Mouse (Mus musculus): Measurements from ENCODE around the gene Klhl7. TPM values are rescaled to one million over a fixed set of nuclear protein-coding genes. Genes with fewer than 3 reads are reported as not detected.

The Klhl7 gene
- polyA plus RNA-seq, 1 experiment from 2014 or later, result 46.6 TPM

DNA sequence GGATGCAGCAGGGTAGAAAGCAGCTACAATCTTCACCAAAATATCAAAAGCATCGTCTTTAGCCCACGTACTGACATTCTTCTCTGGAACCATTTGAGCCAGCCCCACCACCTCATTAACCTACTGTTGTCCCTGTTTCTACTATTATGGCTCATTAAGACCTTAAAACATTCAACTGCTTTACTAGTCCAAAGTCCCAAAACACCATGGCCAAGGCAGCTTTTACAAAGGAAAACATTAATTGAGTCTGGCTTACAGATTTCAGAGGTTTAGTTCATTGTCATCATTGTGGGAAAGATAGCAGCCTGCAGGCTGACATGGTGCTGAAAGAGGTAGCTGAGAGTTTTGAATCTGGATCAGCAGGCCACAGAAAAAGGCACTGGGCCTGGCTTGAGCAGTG lies 3.4 kb downstream of the Klhl7 start:
- H3K4me2 ChIP-seq (ENCODE audit: low read length), result no peak overlapping the region
- DNase-seq (ENCODE audit: low spot score), result no peak
- WGBS, result 75% methylated on average over 2 of the region's 2 CpGs
- H3K27me3 ChIP-seq (replicated peaks; ENCODE audit: control insufficient read depth, insufficient read depth, low read length), result no peaks in the 10 kb centered on the region
- no peaks in the 10 kb centered on the region for H3K9me3 ChIP-seq (ENCODE audit: control insufficient read depth, low read length)
- H3K36me3 ChIP-seq (ENCODE audit: control insufficient read depth, insufficient read depth, low read length), result no peaks in the 10 kb centered on the region
- ATAC-seq (replicated peaks; ENCODE audit: low FRiP score, low TSS enrichment, low read depth), result no peak
- peaks cover 3% of the 10 kb centered on the region; the same call in 1 of the 2 replicates for H3K4me1 ChIP-seq (replicated peaks; ENCODE audit: control insufficient read depth, insufficient read depth, low read length)
- no peak overlapping the region for H3K9ac ChIP-seq (ENCODE audit: low read length)
- H3K4me3 ChIP-seq (ENCODE audit: low read depth, low read length), result no peak overlapping the region
- H3K27ac ChIP-seq (ENCODE audit: low read depth), result no peak overlapping the region

DNA sequence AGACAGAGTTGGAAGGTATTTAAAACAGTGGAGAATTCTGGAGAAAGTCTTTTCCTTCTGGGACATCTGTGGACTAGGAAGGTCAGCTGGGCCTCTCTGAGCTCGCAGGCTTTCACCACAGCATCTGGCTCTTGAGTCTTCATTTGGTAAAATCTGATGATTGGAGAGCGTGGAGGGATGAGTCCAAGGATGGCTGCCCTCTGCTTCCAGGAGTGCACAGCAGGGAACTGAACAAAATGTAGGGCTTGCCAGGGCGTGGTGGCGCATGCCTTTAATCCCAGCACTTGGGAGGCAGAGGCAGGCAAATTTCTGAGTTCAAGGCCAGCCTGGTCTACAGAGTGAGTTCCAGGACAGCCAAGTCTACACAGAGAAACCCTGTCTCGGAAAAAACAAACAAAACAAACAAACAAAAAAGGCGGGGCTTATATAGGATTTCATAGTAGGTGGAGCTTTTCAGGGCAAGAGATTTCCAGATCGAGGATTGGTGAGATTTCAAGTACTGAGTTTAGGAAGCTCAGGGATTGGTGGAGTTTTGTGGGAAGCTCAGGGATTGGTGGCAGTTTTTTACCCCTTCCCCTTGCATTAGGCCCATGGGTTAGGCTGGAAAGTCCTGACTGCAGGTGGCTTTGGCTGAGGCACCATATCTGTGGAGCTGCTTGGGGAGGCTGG lies 6.8 kb downstream of the Klhl7 start:
- no peak overlapping the region for H3K9ac ChIP-seq (ENCODE audit: low read length)
- no peaks in the 10 kb centered on the region for H3K4me1 ChIP-seq (replicated peaks; ENCODE audit: control insufficient read depth, insufficient read depth, low read length)
- no peak overlapping the region for H3K4me3 ChIP-seq (ENCODE audit: low read depth, low read length)
- H3K4me2 ChIP-seq (ENCODE audit: low read length), result no peak overlapping the region
- ATAC-seq (replicated peaks; ENCODE audit: low FRiP score, low TSS enrichment, low read depth) (no peak), DNase-seq (ENCODE audit: low spot score) (no peak)
- H3K36me3 ChIP-seq (ENCODE audit: control insufficient read depth, insufficient read depth, low read length), result no peaks in the 10 kb centered on the region; the same call in 1 of the 2 replicates
- no peaks in the 10 kb centered on the region for H3K27me3 ChIP-seq (replicated peaks; ENCODE audit: control insufficient read depth, insufficient read depth, low read length)
- H3K27ac ChIP-seq (ENCODE audit: low read depth), result no peak overlapping the region
- no peaks in the 10 kb centered on the region for H3K9me3 ChIP-seq (ENCODE audit: control insufficient read depth, low read length)
- WGBS, result 91% methylated on average over 7 of the region's 7 CpGs

DNA sequence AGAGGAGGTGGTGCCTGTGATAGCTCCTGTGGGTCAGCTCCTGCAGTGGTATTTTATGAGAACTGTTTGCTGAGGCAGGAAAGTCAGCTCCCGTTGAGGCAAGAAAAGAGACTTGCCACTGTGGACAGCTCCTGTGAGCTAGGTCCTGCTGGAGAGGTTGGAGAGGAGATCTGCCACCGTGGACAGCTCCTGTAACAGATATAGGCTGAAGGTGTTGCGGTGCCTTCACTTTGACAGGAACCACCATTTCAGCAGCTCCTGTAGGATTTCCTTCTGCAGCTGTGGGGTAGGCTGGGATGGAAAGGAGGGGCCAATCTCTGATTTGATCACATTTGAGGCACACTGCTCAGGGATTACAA lies 7.3 kb downstream of the Klhl7 start:
- Histone ChIP-seq H3K4me2 (ENCODE audit: low read length) (no peak overlapping the region), H3K27ac (ENCODE audit: low read depth) (no peak overlapping the region), H3K36me3 (ENCODE audit: control insufficient read depth, insufficient read depth, low read length) (no peaks in the 10 kb centered on the region; the same call in 1 of the 2 replicates), H3K4me1 (replicated peaks; ENCODE audit: control insufficient read depth, insufficient read depth, low read length) (no peaks in the 10 kb centered on the region), H3K27me3 (replicated peaks; ENCODE audit: control insufficient read depth, insufficient read depth, low read length) (no peaks in the 10 kb centered on the region), H3K9ac (ENCODE audit: low read length) (no peak overlapping the region), H3K4me3 (ENCODE audit: low read depth, low read length) (no peak overlapping the region), H3K9me3 (ENCODE audit: control insufficient read depth, low read length) (no peaks in the 10 kb centered on the region)
- no peak for DNase-seq (ENCODE audit: low spot score)
- ATAC-seq (replicated peaks; ENCODE audit: low FRiP score, low TSS enrichment, low read depth), result no peak
- WGBS, result 67% methylated on average over 3 of the region's 3 CpGs

DNA sequence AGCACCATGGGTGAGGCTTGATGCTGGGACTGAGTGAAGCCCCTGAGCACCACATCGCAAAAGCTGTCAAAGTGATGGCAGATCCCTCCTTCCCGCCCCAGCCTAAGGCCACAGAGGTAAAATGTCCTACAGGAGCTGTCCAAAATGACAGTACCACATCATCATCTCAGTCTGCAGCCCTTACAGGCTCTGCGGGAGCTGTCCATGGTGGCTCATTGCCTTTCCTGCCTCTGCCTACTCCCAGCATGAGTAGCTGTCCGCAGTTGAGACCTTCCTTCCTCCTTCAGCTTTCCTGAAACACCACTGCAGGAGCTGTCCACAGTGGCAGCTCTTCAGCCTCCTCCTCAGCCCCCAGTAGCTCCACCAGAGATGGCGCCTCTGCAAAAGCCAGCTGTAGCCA lies 9.7 kb downstream of the Klhl7 start:
- H3K27me3 ChIP-seq (replicated peaks; ENCODE audit: control insufficient read depth, insufficient read depth, low read length), result no peaks in the 10 kb centered on the region
- no peaks in the 10 kb centered on the region for H3K4me1 ChIP-seq (replicated peaks; ENCODE audit: control insufficient read depth, insufficient read depth, low read length)
- H3K9me3 ChIP-seq (ENCODE audit: control insufficient read depth, low read length), result no peaks in the 10 kb centered on the region
- WGBS, result 78% methylated on average over 5 of the region's 5 CpGs
- H3K36me3 ChIP-seq (ENCODE audit: control insufficient read depth, insufficient read depth, low read length), result no peaks in the 10 kb centered on the region; the same call in 1 of the 2 replicates
- no peak overlapping the region for H3K4me3 ChIP-seq (ENCODE audit: low read depth, low read length)
- no peak for ATAC-seq (replicated peaks; ENCODE audit: low FRiP score, low TSS enrichment, low read depth)
- H3K4me2 ChIP-seq (ENCODE audit: low read length), result no peak overlapping the region
- H3K27ac ChIP-seq (ENCODE audit: low read depth), result no peak overlapping the region
- no peak overlapping the region for H3K9ac ChIP-seq (ENCODE audit: low read length)
- peak; percentile 66 for DNase-seq (ENCODE audit: low spot score)

DNA sequence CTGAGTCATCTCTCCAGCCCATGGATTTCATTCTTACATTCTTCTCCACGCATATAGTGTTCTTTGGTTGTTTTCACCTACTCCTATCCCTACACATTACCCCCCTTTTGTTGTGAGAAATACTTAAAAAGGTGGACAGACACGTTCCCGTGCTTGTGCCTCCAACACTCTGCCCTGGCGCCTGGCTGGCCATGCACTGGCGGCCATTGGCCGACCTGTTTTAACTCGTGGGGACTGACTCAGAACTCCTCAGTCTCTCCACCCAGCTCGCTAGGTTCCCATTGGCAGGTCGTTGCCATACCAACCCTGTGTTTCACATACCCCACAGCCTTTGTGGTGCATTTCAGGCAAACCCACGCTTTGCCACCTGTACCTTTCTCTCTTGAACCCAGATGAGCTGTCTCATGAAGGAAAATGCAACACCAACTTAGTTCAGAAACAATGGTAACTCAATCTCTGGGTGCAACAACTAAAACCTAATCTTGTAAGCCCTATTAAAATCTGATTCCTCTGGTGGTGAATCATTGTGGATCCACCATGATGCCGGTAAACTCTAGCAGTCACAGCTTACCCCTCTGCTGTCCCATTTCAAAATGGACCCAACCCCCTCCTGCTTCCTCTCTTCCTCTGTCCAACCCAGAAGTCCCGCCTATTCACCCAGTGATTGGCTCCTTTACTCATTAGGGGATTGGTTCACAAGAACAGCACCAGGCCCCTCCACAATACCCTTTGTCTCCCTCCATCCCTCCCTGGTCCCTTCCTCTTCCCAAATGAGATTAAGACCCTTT lies 11.9 kb downstream of the Klhl7 start:
- Histone ChIP-seq H3K4me1 (replicated peaks; ENCODE audit: control insufficient read depth, insufficient read depth, low read length) (no peaks in the 10 kb centered on the region), H3K9me3 (ENCODE audit: control insufficient read depth, low read length) (no peaks in the 10 kb centered on the region), H3K4me2 (ENCODE audit: low read length) (no peak overlapping the region), H3K4me3 (ENCODE audit: low read depth, low read length) (no peak overlapping the region), H3K36me3 (ENCODE audit: control insufficient read depth, insufficient read depth, low read length) (no peaks in the 10 kb centered on the region; the same call in 1 of the 2 replicates), H3K27me3 (replicated peaks; ENCODE audit: control insufficient read depth, insufficient read depth, low read length) (no peaks in the 10 kb centered on the region), H3K9ac (ENCODE audit: low read length) (no peak overlapping the region), H3K27ac (ENCODE audit: low read depth) (no peak overlapping the region)
- ATAC-seq (replicated peaks; ENCODE audit: low FRiP score, low TSS enrichment, low read depth) (no peak), DNase-seq (ENCODE audit: low spot score) (no peak)
- 88% methylated on average over 12 of the region's 12 CpGs for WGBS

DNA sequence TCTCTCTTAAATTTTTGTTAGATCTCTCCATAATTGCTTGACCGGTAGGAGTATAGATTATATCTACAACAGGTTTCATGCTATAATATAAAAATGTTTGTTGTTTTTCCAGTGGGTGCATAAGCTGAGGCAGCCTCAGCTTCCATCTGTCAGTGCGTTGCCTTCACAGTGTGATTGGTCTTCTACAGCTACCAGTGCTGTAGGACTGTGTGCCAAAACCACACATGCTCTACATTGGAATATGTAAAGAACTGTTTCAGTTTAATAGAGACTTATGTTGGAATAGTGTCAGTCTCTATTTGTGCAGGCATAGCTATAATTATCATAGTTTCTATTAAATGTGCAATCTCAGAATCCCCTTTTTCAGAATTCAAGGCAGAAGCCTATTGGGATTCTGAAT lies 21.8 kb downstream of the Klhl7 start:
- ATAC-seq (replicated peaks; ENCODE audit: low FRiP score, low TSS enrichment, low read depth), result no peak
- no peak for DNase-seq (ENCODE audit: low spot score)
- no peak overlapping the region for H3K9ac ChIP-seq (ENCODE audit: low read length)
- H3K27ac ChIP-seq (ENCODE audit: low read depth), result no peak overlapping the region
- WGBS, result 93% methylated on average over 2 of the region's 2 CpGs
- H3K9me3 ChIP-seq (ENCODE audit: control insufficient read depth, low read length), result no peaks in the 10 kb centered on the region
- no peaks in the 10 kb centered on the region for H3K4me1 ChIP-seq (replicated peaks; ENCODE audit: control insufficient read depth, insufficient read depth, low read length)
- H3K27me3 ChIP-seq (replicated peaks; ENCODE audit: control insufficient read depth, insufficient read depth, low read length), result no peaks in the 10 kb centered on the region
- no peak overlapping the region for H3K4me3 ChIP-seq (ENCODE audit: low read depth, low read length)
- no peak overlapping the region for H3K4me2 ChIP-seq (ENCODE audit: low read length)
- no peaks in the 10 kb centered on the region for H3K36me3 ChIP-seq (ENCODE audit: control insufficient read depth, insufficient read depth, low read length)

DNA sequence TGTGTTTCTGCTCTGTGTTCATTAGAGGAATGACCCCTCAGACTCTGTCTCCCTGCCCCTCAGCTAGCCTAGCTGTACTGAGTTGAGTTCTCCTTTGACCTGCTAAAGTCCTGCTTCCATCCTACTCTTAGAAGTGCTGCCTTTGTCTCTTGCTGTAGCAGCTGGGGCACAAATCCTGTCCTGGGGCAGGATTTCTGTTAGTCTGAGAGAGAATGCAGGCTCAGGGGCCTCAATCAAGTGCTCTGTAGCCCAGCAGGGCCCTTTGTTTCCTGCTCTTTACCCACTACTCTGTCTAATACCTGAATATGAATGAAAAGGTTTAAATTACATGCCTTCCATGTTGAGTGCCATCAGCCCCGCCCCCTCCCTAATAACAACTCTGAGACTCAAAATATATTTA lies 23.8 kb downstream of the Klhl7 start:
- ATAC-seq (replicated peaks; ENCODE audit: low FRiP score, low TSS enrichment, low read depth) (no peak), DNase-seq (ENCODE audit: low spot score) (no peak)
- no peak overlapping the region for H3K27ac ChIP-seq (ENCODE audit: low read depth)
- no peaks in the 10 kb centered on the region for H3K27me3 ChIP-seq (replicated peaks; ENCODE audit: control insufficient read depth, insufficient read depth, low read length)
- no peak overlapping the region for H3K4me3 ChIP-seq (ENCODE audit: low read depth, low read length)
- peaks cover 5% of the 10 kb centered on the region; the same call in 1 of the 2 replicates for H3K36me3 ChIP-seq (ENCODE audit: control insufficient read depth, insufficient read depth, low read length)
- H3K4me2 ChIP-seq (ENCODE audit: low read length), result no peak overlapping the region
- no peak overlapping the region for H3K9ac ChIP-seq (ENCODE audit: low read length)
- H3K4me1 ChIP-seq (replicated peaks; ENCODE audit: control insufficient read depth, insufficient read depth, low read length), result no peaks in the 10 kb centered on the region
- WGBS, result 92% methylated on average over 1 of the region's 1 CpGs
- H3K9me3 ChIP-seq (ENCODE audit: control insufficient read depth, low read length), result no peaks in the 10 kb centered on the region

DNA sequence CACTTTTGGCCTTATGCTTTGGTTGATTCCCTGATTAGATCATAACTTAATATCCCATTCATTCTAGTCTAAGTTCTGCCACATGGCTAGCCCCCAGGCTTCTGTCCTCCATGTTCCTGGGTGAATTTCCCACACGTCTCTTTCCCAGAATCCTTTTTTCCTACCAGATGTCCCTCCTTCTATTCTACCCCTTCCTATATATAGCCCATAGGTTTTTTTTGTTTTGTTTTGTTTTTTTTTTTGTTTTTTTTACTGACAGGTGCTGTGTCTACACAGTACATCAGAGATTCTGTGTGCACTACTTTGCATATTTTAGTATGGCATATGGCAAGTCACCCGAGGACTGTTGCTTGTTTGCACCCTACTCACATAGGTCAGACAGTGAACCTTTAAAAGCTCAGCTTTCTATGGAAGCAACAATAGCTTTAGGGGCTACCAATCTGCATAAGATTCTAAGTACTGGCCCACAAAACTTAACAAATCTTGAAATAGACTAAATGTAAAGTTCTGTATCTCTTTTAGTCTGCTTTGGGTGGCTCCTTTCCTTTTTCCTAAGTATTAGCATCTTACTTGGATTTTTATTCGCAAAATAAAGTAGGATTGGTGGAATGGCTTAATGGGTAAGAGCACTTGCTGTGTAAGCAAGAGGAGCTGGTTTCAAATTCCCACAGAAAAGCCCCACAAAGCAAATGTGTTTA lies 24.3 kb downstream of the Klhl7 start:
- H3K4me3 ChIP-seq (ENCODE audit: low read depth, low read length), result no peak overlapping the region
- WGBS, result 80% methylated on average over 3 of the region's 3 CpGs
- DNase-seq (ENCODE audit: low spot score) (no peak), ATAC-seq (replicated peaks; ENCODE audit: low FRiP score, low TSS enrichment, low read depth) (no peak)
- H3K27ac ChIP-seq (ENCODE audit: low read depth), result no peak overlapping the region
- no peaks in the 10 kb centered on the region for H3K4me1 ChIP-seq (replicated peaks; ENCODE audit: control insufficient read depth, insufficient read depth, low read length)
- H3K36me3 ChIP-seq (ENCODE audit: control insufficient read depth, insufficient read depth, low read length), result peaks cover 7% of the 10 kb centered on the region; the same call in 1 of the 2 replicates
- no peak overlapping the region for H3K9ac ChIP-seq (ENCODE audit: low read length)
- no peaks in the 10 kb centered on the region for H3K9me3 ChIP-seq (ENCODE audit: control insufficient read depth, low read length)
- H3K27me3 ChIP-seq (replicated peaks; ENCODE audit: control insufficient read depth, insufficient read depth, low read length), result no peaks in the 10 kb centered on the region
- no peak overlapping the region for H3K4me2 ChIP-seq (ENCODE audit: low read length)

Data from intestine, embryonic 14.5 days (tissue).